Mouse (Mus musculus) thymus, adult 2 months (tissue): Measurements from ENCODE around the gene Rnf220. TPM values are rescaled to one million over a fixed set of nuclear protein-coding genes. Genes with fewer than 3 reads are reported as not detected.

Experiments used
- DNase-seq: peaks from one replicate; pipeline ENCODE4 v3.0.0; 2021
- H3K27ac ChIP-seq: fragments of 200-500 bp; 2 replicates; pipeline ENCODE4 v1.5.1; 2012; ENCODE audit warnings: low read length, control low read depth; ENCODE audit not compliant: control insufficient read depth, insufficient read depth
- H3K27me3 ChIP-seq: fragments of 200-500 bp; 2 replicates; pipeline ENCODE4 v1.6.1; 2012; ENCODE audit warnings: mild to moderate bottlenecking, low read length, moderate library complexity, mixed read lengths; ENCODE audit not compliant: control insufficient read depth, insufficient read depth
- H3K36me3 ChIP-seq: fragments of 200-500 bp; 2 replicates; pipeline ENCODE4 v1.6.1; 2012; ENCODE audit warnings: mild to moderate bottlenecking, low read length, moderate library complexity; ENCODE audit not compliant: control insufficient read depth, insufficient read depth
- H3K4me1 ChIP-seq: fragments of 200-500 bp; replicated peaks from 2 replicates; pipeline ENCODE4 v1.6.1; 2012; ENCODE audit warnings: low read length; ENCODE audit not compliant: control insufficient read depth, insufficient read depth
- H3K4me3 ChIP-seq: fragments of 200-500 bp; 2 replicates; pipeline ENCODE4 v1.5.1; 2012; ENCODE audit warnings: mild to moderate bottlenecking, low read length, control low read depth, moderate library complexity; ENCODE audit not compliant: control insufficient read depth, insufficient read depth
- CTCF ChIP-seq: fragments of 200-500 bp; IDR thresholded peaks from 2 replicates; pipeline ENCODE4 v1.5.1; 2012; ENCODE audit warnings: mild to moderate bottlenecking, control low read depth, low read length, moderate library complexity, borderline replicate concordance; ENCODE audit not compliant: control insufficient read depth, poor library complexity, insufficient read depth; ENCODE audit errors: extremely low read depth
- POLR2A ChIP-seq: fragments of 200-500 bp; IDR thresholded peaks from 2 replicates; pipeline ENCODE4 v1.6.1; 2012; ENCODE audit warnings: mild to moderate bottlenecking, low read length, control low read depth, moderate library complexity; ENCODE audit not compliant: control insufficient read depth, poor library complexity, insufficient read depth; ENCODE audit errors: extremely low read depth
- WGBS: fragments of 180-500 bp; shearing (Covaris S2); methylation state at CpG from one replicate; pipeline ENCODE4 v1.1.7; 2018; 5-methylcytosine and 5-hydroxymethylcytosine counted together
- polyA plus RNA-seq: library from polyadenylated mRNA; depleted of rRNA; stranded (reverse); fragments of >200 nt; gene quantifications from 2 replicates; pipeline ENCODE4 v1.2.3, GENCODE M21; 2012

The Rnf220 gene
- polyA plus RNA-seq, 1 experiment, result 178 TPM

- Histone ChIP-seq H3K36me3 (no peaks in the 10 kb centered on the region), H3K4me1 (no peaks in the 10 kb centered on the region), H3K4me3 (no peak overlapping the region), H3K27ac (no peak overlapping the region), H3K27me3 (no peaks in the 10 kb centered on the region)
- WGBS, result 97% methylated on average over 7 of the region's 7 CpGs
- no peak for TF ChIP-seq CTCF
- TF ChIP-seq POLR2A, result no peak
- no peak for DNase-seq
Observed at GRCm38 (mm10) chr4:117421077-117421476, 75.8 kb downstream of the Rnf220 start.

DNA sequence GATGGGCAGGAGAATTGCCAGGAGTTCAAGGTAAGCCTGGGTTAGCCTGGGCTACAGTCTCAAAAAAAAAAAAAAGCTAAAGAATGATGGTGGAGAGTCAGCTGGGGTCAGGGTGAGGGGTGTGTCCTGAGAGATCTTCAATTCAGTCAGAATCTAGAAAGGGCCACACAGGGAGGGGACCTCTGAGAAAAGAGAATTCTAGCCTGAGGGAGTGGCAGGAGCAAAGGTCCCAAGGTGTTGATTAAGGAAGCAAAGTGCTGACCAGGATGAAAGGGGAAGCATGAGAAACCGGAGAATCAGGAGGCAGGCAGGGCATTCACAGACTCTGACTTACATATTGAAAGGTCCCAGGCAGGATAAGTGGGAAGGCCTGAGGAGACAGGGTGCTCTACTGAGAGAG is 80.0 kb downstream of the Rnf220 start:
- H3K4me3 ChIP-seq, result no peak overlapping the region
- no peaks in the 10 kb centered on the region for H3K27me3 ChIP-seq
- H3K4me1 ChIP-seq, result no peaks in the 10 kb centered on the region
- TF ChIP-seq CTCF (no peak), POLR2A (no peak)
- WGBS, result 89% methylated on average over 1 of the region's 1 CpGs
- no peaks in the 10 kb centered on the region for H3K36me3 ChIP-seq
- DNase-seq, result no peak
- H3K27ac ChIP-seq, result no peak overlapping the region

DNA sequence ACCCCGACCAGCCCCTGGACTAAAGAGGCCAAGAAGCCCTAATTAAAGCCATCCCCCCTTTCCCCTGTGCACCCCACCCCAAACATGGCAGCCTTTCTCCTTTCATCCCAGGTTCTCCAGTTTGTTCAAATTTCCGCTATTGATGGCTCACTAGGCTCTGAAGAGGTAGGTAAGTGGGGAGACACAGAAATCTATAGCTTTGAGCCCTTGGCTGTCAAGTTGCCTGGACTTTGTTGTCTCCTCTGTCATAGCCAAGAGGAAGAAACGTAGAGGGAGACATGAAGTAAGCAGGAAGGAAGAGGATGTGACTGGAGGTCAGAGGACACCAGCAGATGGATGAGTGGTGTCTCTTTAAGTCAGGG is 86.8 kb downstream of the Rnf220 start:
- Histone ChIP-seq H3K27ac (no peak overlapping the region), H3K4me1 (no peaks in the 10 kb centered on the region), H3K36me3 (no peaks in the 10 kb centered on the region), H3K27me3 (no peaks in the 10 kb centered on the region), H3K4me3 (no peak overlapping the region)
- TF ChIP-seq CTCF (no peak), POLR2A (no peak)
- no peak for DNase-seq
- 82% methylated on average over 3 of the region's 3 CpGs for WGBS

- TF ChIP-seq POLR2A (no peak), CTCF (no peak)
- Histone ChIP-seq H3K27me3 (no peaks in the 10 kb centered on the region), H3K4me3 (no peak overlapping the region), H3K36me3 (no peaks in the 10 kb centered on the region), H3K4me1 (no peaks in the 10 kb centered on the region), H3K27ac (no peak overlapping the region)
- 92% methylated on average over 14 of the region's 14 CpGs for WGBS
- DNase-seq, result no peak
Observed at GRCm38 (mm10) chr4:117409144-117410048, 87.5 kb downstream of the Rnf220 start.

DNA sequence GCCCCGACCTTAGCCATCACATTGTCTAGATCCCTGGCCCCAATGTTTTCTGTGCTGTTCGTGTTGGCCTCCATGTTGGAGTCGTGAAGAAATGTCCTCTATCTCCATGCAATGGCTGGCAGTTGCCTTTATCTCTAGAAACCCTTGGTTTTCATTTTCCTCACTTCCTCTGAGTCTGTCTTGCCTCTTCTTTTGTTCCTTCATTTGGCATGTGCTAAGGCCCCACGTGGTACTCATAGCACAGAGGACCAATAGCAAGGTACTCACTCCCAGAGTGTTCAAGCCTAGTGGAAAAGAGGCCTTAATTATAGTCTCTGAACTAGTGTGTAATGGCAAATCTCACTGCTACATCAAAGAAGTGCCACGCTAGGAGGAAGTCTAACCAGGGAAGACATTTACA is 88.9 kb downstream of the Rnf220 start:
- Histone ChIP-seq H3K4me1 (no peaks in the 10 kb centered on the region), H3K27me3 (no peaks in the 10 kb centered on the region), H3K27ac (no peak overlapping the region), H3K36me3 (no peaks in the 10 kb centered on the region), H3K4me3 (no peak overlapping the region)
- DNase-seq, result no peak
- no peak for TF ChIP-seq POLR2A
- no peak for TF ChIP-seq CTCF
- WGBS, result 85% methylated on average over 5 of the region's 5 CpGs

GRCm38 (mm10) chr4:117405999-117406398 is 90.9 kb downstream of the Rnf220 start:
- WGBS, result 91% methylated on average over 9 of the region's 9 CpGs
- no peaks in the 10 kb centered on the region for H3K27me3 ChIP-seq
- no peak overlapping the region for H3K4me3 ChIP-seq
- TF ChIP-seq CTCF (no peak), POLR2A (no peak)
- H3K36me3 ChIP-seq, result no peaks in the 10 kb centered on the region
- DNase-seq, result no peak
- no peaks in the 10 kb centered on the region for H3K4me1 ChIP-seq
- H3K27ac ChIP-seq, result no peak overlapping the region

GRCm38 (mm10) chr4:117405211-117405610 is 91.6 kb downstream of the Rnf220 start:
- no peak for DNase-seq
- Histone ChIP-seq H3K36me3 (no peaks in the 10 kb centered on the region), H3K27ac (no peak overlapping the region), H3K4me3 (no peak overlapping the region), H3K4me1 (no peaks in the 10 kb centered on the region), H3K27me3 (no peaks in the 10 kb centered on the region)
- WGBS, result 98% methylated on average over 6 of the region's 6 CpGs
- TF ChIP-seq CTCF (no peak), POLR2A (no peak)
